Mouse (Mus musculus): ENCODE results near the gene Pnkp.

The Pnkp gene

DNA sequence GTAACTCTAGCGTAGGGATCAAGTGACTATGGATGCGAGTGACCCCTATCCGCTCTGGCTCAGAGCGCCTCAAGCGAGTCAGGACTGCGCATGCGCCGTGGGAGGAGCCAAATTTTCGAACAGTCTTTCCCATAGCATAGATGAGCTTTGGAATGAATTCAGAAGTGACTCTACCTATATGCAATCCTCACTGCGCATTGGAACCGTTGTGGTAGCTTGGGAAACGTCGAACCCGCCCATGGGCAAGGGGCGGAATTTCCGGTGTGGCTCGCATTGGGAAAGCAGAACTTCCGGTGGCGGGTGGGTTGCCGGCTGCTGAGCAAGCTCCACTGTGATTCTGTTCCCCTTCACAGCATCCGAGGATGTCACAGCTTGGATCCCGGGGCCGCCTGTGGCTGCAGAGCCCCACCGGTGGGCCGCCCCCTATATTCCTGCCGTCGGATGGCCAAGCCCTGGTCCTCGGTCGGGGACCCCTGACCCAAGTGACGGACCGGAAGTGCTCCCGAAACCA lies at the start of gene Pnkp:
Gene Pnkp, plus strand, starts transcription at position 98 of the 511 bp plus-strand sequence.
- DNase-seq (ENCODE audit: low spot score in 2 of 2): peak; percentile 89 to 95

GRCm38 (mm10) chr7:44808927-44809326 lies 48.0 kb upstream of the Pnkp start:
- DNase-seq (ENCODE audit: low spot score in 2 of 2): no peak

DNA sequence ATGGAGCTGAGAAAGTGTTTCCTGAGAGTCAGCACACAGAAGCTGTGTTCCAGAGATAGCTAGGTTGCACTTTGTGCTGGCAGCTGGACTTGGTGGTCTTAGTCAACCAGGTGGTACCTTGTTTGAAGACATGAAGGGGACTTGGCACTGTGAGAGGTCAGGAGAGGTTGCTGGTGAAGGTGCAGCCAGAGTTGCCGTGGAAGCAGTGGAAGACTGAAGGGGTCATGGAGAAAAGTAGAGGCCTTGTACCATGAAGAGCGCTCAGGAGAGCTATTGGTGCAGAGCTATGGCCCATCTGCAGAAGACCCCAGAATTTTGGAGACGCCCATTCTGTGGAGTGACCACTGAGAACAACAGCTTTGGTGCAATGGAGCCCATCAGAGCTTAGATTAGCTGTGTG lies 47.5 kb upstream of the Pnkp start:
- DNase-seq (ENCODE audit: low spot score in 2 of 2): no peak

GRCm38 (mm10) chr7:44810365-44810764 lies 46.6 kb upstream of the Pnkp start:
- no peak for DNase-seq (ENCODE audit: low spot score in 2 of 2)

- no peak for DNase-seq (ENCODE audit: low spot score in 2 of 2)
Observed at GRCm38 (mm10) chr7:44810819-44811557, 46.0 kb upstream of the Pnkp start.

DNA sequence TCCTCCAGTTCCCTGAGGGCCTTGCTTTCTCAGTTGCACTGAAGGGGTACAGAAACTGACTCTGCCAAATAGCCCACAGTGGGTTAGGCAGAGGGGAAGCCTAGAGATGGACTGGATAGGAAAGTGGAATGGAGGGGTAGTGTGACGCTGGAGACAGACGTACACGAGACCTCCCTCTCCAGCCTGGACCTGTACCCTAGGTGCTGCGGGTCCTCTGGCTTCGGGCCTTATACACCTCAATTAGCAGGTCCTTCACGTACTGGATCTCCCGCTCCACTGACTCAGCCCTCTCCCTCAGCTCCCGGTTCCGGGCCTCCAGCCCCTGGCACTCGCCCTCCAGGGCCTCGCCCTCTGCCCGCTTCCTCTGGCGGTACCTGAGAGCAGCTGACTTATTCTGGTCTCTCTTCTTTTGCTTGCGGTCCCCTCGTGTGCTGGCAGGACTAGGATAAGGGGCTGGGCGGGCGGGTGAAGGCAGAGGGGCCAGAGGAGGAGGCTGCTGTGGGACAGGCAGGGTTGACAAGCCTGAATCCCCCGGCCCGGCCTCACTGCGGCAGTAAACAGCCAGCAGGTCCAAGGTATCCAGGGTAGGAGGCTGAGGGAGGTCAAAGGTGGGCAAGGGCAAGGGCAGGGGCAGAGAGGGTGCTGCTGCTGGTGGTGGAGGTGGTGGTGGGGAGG lies 44.2 kb upstream of the Pnkp start:
- DNase-seq (ENCODE audit: low spot score in 2 of 2): no peak

- no peak for DNase-seq (ENCODE audit: low spot score in 2 of 2)
Observed at GRCm38 (mm10) chr7:44813985-44814384, 43.0 kb upstream of the Pnkp start.

DNA sequence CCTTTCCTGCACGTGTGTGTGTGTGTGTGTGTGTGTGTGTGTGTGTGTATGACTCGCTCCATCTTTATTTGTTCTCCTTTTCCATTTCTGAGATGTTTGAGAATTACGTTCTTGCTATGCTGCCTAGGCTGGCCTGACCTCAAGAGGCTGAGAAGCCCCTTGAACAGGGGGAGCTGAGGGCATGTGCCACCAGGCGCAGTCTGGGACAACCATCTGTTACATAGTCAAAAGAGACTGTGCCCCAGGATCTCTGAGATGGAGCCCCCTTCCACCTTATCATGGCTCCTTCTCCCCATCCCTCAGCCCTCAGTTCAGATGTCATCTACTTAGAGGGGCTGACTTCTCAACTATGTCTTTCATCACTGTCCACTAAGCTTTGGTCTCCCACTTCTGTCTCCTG lies 42.5 kb upstream of the Pnkp start:
- no peak for DNase-seq (ENCODE audit: low spot score in 2 of 2)

DNA sequence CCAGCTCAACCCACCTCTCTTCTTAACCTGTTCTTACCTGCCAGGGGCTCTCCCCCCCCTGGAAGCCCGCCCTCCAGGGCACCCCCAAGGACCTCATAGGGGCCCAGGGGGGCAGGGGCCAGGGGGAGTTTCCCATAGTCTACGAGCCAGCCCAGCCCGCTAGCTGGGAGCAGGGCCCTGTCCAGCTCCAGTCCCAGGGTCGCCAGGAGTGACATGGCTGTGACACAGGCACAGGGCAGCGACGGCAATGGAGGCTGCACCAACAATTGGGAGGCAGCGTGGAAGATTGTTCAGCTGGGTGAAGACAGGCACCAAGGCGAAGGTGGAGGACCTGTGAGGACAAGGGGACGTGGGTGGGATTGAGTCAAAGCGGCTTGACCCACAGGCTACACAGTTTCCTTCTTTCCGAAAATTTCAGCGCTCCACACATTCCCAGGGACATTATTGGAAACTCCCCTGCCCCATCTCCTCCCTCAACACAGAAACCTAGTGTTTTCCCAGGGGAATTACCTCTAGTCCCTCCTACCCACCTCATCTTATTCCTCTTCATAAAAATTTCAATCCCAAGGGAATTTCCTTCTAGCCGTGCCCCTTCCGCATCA lies 41.9 kb upstream of the Pnkp start:
- no peak for DNase-seq (ENCODE audit: low spot score in 2 of 2)

DNA sequence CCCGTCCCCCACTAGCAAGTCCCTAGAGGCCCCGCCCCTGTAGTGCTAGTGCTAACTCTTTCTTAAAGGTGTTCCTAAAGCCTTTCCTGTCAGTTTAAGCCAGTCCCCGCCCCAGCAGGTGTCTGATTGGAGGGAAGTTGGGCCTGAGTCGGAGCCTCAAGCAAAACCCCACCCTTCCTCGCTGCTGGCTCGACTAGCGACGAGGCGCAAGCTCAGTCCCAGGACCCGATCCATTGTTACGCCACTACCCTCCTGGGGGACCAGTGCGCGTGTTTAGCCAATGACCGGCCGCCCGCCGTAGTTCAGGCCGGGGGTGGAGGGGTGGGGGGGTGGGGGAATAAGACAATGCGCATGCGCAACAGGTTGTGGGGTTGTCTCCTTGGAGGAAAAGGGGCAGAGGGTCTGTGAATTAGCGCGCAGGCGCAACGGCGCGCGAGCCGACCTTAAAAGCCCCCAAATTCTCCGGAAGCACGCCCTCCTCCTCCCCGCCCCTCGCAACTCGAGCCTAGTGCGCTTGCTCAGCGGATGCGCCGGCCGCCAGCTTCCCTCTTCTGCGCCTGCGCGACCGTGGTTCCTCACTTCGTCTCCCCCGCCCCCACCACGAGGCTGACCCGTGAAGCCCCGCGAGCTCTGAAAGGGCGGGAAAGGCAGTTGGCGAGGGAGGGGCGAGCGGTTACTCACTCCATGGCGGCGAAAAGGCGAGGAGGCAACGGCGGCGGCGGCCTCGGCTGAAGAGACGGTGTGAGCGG lies 41.0 kb upstream of the Pnkp start, which contains the start of the genes Nup62 and Il4i1:
Gene Nup62, plus strand, starts transcription at position 368 of the 749 bp plus-strand sequence.
Gene Il4i1, plus strand, starts transcription at position 667 of the 749 bp plus-strand sequence.
- DNase-seq (ENCODE audit: low spot score in 2 of 2): peak; percentile 95 to 98

DNA sequence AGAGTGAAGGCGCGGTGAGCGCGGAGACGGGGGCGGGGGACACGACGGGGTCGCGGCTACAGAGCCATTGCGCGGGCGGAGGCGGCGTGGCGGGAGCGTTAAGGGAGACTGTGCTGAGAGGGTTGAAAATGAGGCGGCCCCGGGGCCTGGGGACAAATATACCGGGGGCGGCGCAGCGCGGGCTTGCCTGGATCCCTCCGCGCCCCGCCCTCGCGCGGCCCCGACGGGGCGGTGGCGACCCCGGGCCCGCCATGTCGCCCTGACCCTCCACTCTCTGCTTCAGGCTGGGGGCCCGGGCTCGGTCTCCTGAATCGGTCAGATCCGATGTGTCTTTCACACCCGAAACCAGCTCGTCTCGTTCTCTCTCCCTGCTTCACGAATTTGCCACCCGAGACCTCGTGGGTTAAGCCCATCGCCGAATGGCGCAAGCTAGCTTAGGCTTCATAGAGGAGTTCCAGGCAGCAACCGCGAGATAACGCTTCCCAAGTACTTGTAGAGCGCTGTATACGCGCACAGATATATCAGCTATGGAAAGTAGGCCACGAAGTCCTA lies 40.4 kb upstream of the Pnkp start, which contains the start of gene Atf5:
Gene Atf5, minus strand, starts transcription at position 189 of the 552 bp plus-strand sequence.
- DNase-seq (ENCODE audit: low spot score in 2 of 2): no peak

- DNase-seq (ENCODE audit: low spot score in 2 of 2): no peak
Observed at GRCm38 (mm10) chr7:44817441-44817840, 39.5 kb upstream of the Pnkp start.

DNA sequence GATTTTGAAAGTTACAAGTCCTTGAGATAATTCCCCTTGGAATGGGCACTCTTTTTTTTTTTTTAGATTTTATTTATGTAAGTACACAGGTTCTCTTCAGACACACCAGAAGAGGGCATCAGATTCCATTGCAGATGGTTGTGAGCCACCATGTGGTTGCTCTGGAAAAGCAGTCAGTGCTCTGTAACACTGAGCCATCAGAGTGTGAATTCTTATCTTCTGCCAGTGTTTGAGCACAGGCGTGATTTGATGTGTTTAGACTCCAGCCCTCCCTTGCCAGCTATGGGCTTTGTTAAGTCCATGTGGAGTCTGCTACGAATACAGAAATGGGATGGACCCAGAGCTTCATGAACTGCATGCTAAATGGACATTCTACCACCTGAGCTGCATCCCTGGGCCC lies 38.8 kb upstream of the Pnkp start:
- no peak for DNase-seq (ENCODE audit: low spot score in 2 of 2)

- peak in 1 of 2 experiments; percentile 26 for DNase-seq (ENCODE audit: low spot score in 2 of 2)
Observed at GRCm38 (mm10) chr7:44818751-44819235, 38.1 kb upstream of the Pnkp start.

DNA sequence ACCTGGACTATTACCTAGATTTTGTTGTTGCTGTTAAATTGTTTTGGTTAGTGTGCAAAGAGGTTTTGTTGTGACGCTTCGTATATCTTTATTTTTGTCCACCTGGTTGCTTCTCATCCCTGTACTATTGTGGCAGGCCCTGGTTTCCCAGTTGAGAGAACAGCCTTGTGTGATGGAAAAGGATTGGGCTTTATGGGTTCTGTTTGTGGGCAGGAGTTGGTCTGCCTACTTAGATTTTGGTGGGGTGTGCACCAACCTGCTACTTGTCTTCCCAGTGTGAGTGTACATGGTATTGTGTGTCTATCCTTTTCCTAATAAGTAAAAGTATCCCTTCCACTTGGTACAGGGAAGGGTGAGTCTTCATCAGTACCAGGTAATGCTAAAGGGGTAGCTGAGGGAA lies 37.5 kb upstream of the Pnkp start:
- DNase-seq (ENCODE audit: low spot score in 2 of 2): no peak

- DNase-seq (ENCODE audit: low spot score in 2 of 2): no peak
Observed at GRCm38 (mm10) chr7:44819863-44820262, 37.1 kb upstream of the Pnkp start.

- no peak for DNase-seq (ENCODE audit: low spot score in 2 of 2)
Observed at GRCm38 (mm10) chr7:44820525-44820924, 36.4 kb upstream of the Pnkp start.

DNA sequence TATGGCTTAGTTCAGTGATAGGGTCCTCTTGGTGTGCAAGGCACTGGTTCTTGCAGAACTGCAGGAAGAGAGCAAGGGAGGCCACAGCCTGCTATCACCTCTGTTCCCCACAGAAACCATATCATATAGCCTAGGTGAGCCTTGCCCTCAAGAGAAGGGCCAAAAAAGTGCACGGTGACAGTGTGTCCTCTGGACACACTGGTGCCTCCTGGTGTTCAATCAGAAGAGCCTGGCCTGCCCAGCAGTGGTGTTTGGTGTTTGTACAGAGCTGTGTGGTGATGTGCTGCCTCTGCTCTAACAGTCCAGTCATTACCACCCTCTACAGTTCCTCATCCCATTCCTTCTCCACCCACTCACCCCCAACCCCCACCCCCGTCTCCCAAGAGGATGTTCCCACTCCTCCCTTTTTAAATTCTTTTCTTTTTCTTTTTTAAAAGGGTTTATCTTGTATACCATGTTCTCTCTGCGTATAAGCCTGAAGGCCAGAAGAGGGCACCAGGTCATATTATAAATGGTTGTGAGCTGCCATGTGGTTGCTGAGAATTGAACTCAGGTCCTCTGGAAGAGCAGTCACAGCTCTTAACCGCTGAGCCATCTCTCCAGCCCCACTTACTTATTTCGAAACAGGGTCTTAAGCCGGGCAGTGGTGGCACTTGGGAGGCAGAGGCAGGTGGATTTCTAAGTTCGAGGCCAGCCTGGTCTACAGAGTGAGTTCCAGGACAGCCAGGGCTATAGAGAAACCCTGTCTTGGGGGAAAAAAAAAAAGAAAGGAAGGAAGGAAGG lies 35.1 kb upstream of the Pnkp start:
- peak in 1 of 2 experiments; percentile 1 for DNase-seq (ENCODE audit: low spot score in 2 of 2)

DNA sequence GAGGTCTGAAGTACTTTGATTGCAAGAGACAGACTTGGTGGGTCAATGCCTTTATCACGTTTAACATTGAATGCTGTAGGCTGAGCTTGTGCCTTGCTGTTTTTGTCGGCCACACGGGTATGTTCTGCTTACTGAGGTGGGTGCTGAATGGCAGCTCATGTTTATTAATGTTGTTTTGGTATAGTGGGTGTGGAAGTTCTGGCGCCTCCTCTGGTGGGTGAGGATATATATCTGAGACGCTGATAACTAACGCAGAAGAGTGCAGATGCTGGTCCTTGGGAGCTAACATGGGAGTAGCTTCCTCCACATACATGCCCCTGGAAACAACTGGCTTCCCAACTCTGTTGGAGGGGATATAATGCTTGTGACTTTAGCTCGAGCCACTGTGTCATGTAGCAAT lies 33.5 kb upstream of the Pnkp start:
- no peak for DNase-seq (ENCODE audit: low spot score in 2 of 2)

GRCm38 (mm10) chr7:44824872-44825271 lies 32.1 kb upstream of the Pnkp start:
- peak in 1 of 2 experiments; percentile 79 for DNase-seq (ENCODE audit: low spot score in 2 of 2)
